Mouse (Mus musculus): ENCODE results near the gene Pax8. TPM values are rescaled to one million over a fixed set of nuclear protein-coding genes. Genes with fewer than 3 reads are reported as not detected.
A peak's percentile ranks its signal among the peaks of the same experiment; 100 is the strongest.

Gene Pax8
- total RNA-seq, 4 experiments from 2014 or later, result not detected

DNA sequence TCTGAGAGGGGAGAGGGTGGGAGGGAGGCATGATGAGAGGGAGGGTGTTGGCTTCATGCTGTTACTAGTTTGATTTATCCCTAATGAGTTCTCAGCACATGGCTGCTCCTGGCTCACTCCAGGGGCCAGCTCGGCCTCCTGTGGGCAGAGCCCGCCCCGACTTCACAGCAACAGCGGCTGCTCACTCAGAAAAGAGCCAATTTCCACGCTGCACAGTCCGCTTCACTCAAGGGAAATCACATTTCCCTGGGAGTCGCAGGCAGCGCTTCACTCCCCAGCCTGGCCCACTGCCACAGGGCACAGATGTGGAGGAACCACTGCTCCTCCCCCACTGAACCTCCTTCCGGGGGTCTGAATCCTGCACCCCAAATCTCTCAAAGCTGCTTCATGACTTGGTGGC is 58.7 kb downstream of the Pax8 start:
- no peak for DNase-seq (ENCODE audit: low spot score)

DNA sequence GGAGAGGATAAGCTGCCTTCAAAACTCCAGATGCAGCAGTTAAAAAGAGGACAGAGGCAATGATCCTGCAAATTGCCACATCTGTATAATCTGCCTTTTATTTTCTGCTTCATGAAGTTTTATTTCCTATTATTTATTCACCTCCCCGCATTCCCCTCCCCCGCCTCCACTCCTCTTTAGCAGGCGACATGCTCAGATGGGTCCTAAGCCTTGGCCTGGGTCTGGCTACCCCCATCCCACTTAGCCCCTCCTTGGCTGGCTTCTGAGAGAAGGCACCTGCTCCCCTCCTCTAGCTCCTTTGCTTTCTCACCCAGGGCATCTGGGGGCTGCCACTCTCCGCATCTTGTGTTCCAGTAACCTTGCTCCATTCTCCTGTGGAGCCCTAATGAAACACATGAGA is 61.7 kb downstream of the Pax8 start:
- DNase-seq (ENCODE audit: low spot score), result no peak

DNA sequence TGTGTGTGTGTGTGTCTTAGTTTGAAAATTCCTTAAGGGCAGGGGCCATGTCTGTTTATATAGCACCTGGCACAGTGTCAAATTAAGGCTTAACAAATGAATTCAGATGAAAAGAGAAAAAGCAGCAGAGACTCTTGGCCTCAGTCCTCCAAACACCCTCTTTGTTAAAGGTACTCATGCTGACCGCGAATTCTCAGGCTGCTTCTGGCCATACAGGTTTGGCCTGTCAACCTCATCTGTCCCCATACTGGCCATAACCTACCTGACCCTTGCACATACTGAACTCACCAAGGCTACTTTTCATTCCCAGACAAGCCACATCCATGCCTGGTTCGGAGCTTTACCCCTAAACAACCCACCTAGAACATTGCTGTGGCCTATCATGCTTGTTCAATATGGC is 62.2 kb downstream of the Pax8 start:
- no peak for DNase-seq (ENCODE audit: low spot score)

DNA sequence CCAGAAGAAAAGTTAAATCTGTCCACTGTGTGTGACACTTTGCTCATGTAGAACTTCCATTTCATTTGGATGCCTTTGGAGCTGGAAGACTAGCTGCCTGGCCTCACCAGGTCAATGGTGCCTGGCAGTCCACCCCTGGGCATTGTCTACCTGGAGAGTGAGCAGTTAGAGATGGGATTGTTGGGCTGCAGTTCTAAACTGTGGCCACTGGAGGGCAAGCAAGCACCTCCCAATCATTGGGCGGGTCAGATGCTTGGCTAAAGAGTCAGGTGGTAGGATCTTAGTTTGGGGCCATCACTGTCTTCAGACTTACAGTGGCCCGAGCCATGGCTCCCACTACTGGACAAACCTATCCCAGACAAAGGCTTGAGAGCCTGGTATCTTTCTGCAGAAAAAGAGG is 66.2 kb downstream of the Pax8 start:
- peak; percentile 58 for DNase-seq (ENCODE audit: low spot score)

DNA sequence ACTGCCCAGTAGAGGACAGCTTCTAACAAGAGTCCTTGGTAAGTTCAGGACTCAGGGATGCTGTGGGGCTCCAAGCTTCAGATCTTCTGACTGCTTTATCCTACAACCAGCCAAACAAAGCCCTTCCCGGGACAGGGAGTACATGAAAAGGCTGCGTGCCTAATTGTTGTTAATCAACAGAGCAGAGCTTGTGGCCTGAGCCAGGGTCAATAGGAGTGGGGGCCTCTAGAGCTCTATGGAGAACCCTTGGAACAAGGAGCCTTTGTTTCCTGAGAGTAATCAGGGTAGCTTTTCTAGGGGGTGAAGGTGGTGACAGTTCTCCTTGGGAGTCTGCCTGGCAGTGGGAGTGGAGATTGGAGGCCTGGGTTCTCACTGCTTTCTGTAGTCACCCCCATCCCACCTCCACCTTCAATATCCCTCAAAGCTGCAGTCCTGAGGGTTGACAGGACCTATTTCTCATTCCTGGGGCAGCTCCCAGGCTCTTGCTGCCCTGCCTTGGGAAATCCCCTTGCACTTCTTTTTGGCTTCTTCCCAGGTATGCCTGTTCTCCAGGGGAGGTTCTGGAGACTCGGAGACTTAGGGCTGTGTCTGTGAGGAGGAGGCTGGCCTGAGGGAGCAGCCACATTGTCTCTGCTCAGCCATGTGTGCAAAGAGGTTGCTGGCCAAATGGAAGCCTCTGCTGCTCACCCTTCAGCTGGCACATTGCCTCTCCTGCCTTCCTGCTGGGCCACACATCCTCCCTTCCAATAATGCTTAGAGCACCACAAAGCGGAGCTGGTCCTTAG is 67.5 kb downstream of the Pax8 start:
- no peak for DNase-seq (ENCODE audit: low spot score)

DNA sequence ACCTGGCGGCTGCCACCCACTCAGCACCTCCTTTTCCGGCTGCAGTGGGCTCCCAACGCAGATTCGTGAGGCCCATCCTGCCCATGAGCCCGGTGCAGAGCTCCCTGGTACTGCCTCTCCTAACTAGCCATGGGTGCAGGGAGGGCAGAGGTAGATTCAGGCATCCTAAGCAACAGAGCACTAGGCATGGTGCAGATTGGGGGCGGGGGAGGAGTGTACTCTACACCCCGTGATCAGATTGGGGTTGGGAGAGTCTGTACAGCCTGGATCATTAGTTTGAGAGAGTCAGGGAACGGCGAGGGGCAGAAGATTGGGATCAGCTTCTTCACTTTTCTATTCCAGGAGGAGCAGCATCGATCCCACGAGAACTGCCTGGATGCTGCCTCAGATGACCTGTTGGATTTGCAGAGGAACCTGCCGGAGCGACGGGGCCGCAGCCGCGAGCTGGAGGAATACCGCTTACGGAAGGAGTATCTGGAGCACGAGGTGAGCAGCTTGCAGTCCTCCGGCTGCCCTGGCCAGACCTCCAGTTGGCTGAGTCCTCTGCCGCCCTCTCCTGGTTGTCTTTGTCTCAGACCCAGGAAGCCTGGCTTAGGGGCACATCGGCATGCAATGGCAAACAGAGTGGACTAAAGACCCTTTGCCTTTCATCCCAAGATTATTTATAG is 69.9 kb downstream of the Pax8 start:
- peak; percentile 60 for DNase-seq (ENCODE audit: low spot score)

DNA sequence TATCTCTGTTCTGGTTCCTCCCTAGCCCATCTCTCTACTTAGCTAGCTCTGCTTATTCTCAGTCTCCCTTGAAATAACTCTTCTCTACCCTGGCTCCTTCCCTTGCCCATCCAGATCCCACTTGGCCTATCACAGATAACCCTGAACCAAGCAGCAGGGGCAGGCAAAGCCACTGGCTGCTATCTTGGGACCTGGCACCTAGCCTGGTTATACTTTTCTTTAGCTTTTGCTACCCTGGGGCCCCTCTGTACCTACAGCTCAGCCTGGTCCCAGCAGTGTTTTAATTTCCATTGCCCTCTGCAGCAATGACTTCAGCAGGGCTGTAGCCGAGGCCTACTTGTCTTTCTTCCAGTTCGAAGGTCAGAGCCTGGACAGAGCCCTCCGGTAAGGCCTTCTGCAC is 74.7 kb downstream of the Pax8 start:
- no peak for DNase-seq (ENCODE audit: low spot score)

DNA sequence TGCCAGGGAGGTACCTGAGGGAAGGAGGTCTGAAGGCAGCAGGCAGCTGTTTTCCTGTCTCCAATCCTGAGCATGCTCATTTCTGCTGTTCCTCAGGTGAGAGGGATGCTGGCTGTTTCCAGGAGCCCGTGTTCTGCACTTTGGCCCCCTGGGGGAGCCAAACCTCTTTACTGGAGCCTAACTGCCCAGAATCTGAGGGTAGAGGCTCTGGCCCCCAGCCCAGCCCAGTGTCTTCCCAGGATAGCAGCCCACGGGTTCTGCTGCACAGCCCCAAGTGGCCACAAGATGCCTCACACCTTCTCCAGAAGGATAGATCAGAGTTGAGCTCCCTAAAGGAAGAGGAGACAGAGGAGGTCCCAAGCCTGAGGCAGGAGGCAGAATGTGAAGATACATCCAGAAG is 78.3 kb downstream of the Pax8 start:
- no peak for DNase-seq (ENCODE audit: low spot score)

DNA sequence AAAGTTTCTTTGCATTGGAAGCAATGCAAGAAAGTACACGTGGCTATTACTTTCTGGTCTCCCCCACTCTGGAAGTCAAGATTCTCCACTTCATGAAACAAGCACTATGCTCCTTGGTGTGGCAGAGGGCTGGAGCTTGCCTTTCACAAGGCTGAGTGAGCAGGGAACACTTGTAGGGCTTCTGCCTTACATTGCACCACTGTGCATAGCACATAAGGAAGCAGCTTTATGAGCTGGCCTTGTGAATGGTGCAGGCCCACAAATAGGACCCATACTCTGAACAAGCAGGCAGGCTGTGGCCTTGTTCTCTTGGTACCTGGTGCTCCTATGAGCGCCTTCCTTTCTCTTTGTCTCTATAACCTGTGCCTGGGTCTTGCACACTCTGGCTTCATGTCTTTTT is 82.1 kb downstream of the Pax8 start:
- no peak for DNase-seq (ENCODE audit: low spot score)

DNA sequence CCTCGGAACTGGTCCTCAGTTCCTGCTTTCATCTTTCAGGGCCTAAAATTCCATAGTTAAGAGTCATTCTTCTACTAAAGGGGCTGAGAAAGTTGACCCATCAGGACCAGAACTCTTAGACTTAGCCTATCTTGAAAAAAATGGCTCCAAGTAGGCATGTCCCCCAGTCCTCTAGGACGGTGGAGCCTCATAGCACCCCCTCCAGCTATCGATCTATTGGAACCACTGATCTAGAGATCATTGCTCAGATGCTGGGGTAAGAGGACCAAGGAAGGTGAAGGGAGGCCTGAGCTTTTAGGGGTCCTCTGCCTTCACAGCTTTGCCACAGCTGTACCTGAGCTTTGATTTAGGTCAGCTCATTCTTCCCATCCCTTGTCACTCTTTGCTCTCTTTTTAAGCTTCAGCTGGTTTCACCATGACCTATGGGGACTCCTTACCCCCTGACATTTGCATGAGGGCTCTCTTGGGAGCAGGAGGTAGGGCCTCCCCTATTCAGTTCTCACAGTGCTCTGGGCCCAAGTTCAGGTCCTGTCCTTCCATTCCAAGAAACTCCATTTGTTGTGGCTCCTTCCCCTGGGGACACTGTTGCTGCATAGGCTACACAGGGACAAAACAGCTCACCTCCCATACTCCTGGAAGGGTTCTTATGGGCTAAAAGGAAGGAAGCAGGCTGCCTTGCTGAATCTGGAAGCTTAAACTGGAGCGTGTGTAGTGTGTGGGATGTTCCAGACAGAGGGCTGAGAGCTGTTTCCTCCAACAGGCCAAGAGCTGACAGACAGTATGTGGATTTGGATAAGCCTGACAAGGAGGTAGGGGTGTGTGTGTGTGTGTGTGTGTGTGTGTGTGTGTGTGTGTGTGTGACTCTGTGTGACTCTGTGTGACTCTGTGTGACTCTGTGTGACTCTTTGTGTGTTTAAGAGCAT is 87.8 kb downstream of the Pax8 start:
- DNase-seq (ENCODE audit: low spot score), result no peak

DNA sequence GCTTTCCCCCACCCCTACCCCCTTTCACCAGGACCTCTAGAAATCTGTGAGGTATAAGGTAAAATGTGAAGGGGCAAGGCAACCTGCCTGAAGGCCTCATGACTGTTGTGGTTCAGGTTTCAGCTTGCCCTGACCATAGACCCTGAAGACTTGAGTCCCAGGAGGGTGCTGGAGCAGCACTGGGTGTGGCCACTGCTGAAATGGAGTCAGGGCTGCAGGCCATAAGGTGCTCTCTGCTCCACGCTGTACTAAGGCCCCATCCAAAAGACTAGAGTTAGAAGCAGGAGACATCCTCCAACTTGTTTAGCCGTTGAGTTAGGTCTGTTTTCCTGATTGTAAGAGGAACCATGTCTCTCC is 88.5 kb downstream of the Pax8 start:
- DNase-seq (ENCODE audit: low spot score), result no peak

DNA sequence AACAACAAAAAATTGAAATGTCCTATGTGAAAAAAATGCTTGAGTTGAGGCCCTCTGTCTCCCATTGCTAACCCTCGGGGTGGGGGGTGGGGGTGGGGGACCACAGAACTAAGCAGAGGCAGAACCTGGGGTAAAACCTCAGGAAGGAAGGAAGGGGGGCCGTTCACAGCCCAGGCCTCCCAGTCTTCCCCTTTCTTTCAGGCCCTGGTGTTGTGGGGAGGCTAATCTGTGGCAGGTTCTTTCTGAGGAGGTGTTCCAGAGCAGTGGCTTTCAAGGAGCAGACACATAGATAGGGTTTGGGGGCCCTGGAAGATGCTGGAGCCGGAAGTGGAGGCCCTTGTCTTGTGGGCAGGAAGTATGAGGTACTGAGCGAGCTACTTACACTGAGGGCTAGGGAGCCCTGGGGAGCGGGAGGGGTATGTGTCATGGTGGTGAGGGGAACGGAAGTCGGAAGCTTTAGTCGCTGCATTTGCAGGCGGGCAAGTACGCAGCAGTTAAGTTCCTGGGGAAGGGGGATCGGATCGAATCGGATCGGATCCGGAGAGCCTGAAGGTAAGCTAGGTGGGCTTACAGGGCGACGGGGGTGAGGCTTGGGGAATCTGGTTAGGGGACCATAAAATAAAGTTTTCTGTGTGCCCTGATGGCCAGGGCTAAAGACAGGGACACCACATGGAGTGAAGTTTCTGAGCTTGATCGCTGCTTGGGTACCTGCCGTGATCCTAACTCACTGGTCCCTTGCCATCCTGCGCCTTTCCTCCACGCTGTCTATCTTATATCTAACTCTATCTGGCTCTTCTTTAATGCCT is 89.0 kb downstream of the Pax8 start:
- no peak for DNase-seq (ENCODE audit: low spot score)

DNA sequence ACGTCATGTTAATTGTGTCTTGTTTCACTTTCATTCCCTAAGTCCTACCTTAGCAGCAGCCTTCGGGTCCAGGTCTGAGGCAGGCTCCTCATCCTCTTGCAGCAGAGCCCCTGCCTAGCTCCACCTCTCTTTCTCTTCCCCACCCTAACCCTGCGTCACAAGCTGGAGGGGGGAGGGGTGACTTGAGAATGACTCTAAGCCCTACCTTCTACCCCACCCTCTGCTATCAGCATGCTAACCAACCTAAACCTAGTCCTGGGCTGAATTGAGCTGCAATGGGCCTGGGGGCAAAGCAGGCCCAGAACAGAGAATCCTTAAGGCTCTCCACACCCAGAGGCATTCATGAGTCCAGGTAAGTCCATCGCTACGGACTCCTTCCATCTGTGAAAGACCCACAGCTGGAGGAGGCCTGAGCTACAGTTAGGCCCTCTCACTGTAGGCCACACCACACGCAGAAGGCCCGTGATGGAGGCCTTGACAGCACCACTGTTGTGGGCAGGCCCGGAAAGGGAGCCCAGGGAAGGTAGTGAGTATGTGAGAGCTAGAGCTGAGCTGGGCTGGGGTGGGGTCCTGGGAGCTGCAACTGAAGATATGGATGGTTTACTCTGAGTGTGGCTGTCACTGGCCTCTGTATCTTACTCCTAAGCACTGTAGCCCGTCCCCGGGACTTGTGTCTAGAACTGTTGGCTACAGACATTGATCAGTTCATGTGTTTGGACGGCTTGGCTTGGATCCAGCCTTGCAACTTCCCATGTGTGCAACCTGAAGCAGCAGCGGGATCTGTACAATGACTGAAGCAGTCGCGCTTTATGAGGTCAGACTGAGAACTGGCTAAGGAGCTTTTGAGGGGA is 90.1 kb downstream of the Pax8 start:
- DNase-seq (ENCODE audit: low spot score), result no peak

DNA sequence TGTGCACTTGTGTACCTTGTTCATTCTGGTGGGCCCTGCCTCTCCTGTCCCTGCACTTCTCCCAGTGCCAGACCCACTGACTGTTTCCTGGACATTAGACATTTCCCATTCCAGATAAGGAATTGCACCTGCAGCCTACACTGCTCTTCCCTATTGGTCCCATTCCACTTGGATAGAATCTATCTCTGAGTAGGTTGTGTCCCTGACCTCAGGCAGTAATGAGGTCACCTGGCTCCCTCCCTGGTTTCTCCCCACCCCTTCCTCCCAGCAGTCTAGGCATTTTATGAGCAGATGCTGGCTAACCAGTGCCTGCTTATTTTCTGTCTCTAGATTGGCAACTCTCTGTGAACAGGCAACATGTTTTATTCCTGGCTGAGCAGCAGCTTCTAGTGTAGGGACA is 91.0 kb downstream of the Pax8 start:
- DNase-seq (ENCODE audit: low spot score), result no peak

DNA sequence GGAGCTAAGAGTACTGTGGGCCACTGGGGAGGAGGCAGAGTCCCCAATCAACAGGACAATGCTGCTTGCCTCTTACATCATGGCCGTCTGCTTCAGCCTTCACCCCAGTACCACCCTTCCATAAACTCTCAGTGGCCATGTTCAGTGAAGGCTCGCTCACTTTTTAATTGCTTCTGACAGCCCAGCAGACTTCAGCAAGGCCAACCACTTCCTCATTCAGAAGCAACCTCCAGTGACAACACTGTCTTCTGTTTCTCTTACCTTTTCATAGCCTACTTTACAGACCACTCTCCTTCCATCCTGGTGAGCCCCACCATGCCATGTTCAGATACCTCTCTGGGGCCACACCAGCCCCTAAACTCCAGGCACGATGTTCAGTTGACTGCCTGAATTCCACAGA is 91.8 kb downstream of the Pax8 start:
- no peak for DNase-seq (ENCODE audit: low spot score)

DNA sequence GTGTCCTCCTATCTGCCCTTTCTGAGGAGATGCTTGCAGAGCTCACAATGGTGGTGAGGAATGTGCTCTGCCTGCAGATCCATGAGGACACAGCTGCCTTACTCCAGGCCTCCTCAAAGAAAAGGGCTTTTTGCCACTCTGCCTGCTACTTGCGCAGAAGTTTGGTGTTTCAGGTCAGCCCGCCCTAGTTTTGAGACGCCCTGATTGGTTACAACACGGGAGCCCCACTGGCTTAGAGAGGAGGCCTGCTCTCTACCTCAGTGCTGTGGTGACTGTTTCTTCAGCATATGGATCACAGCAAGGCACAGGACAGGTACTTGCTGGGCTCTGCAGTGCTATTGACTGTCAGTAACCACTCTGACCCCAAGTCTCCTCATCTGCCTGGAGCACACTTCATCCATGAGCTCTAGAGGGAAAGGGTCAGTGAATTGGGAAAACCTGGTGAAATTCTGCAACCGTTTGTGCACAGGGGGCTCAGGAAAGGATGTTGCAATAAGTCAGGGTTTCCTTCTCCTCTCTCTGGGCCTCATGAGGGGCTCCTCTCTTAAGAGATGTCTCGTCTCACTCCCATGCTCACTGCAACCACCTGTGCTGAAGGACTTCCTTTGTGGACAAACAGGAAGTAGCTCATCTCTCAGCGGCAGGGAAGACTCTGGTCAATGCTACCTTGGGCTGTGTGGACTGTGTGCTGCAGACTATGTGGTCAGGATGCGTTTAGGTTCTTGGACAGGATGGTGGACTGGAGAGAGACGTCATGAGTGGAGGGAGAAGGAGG is 92.8 kb downstream of the Pax8 start:
- DNase-seq (ENCODE audit: low spot score), result no peak

DNA sequence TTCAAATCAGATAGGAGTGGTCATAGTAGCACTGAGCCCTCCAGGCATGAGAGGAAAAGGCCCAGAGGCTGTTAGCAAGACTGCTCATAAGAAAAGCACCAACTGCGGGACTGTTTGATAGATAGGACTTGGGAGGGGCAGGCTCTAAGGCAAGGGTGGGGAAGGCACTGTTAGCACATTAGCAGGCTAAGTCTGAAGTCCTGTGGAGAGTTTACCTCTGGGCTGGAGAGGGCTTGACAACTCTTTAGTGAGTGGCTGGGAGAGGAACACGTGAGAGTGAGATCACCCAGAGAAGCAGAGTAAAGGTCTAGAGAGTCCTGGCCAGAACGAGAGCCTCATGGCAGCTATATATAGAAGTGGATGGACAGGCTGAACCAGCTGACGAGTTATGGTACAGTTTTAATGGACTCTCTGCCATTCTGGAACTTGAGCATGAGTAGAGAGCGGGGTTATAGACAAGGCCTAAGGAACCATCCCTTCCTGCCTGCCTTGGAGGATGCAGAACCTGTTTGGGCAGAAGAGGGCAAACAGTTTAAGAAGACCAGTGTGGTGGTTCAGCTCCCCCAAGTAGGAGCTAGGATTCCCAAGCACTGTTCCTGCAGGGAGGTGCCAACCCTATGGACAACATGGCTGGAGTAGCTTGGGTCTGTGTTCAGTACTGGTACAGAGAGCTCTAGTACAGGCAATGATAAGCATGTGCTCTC is 96.5 kb downstream of the Pax8 start:
- DNase-seq (ENCODE audit: low spot score), result no peak

Data from heart, adult 8-10 months (tissue).